Mouse (Mus musculus) layer of hippocampus, postnatal 10 days (tissue): ENCODE results near the gene Nisch. TPM values are rescaled to one million over a fixed set of nuclear protein-coding genes. Genes with fewer than 3 reads are reported as not detected.

ENCODE experiments used
- DNase-seq, 2 experiments: peaks; one replicate each; pipeline ENCODE4 v3.0.0; 2021; ENCODE audit warnings: low spot score in 2 of 2
- total RNA-seq, 2 experiments: library from RNA; stranded (reverse); gene quantifications; 2 replicates each; pipeline ENCODE4 v1.2.3; 2021

Nisch gene
- total RNA-seq, 2 experiments from 2014 or later = 424 to 481 TPM

- no peak for DNase-seq
Observed at GRCm38 (mm10) chr14:31132031-31132430, 84.7 kb downstream of the Nisch start.

GRCm38 (mm10) chr14:31131272-31131821, 85.4 kb downstream of the Nisch start:
- no peak for DNase-seq

DNA sequence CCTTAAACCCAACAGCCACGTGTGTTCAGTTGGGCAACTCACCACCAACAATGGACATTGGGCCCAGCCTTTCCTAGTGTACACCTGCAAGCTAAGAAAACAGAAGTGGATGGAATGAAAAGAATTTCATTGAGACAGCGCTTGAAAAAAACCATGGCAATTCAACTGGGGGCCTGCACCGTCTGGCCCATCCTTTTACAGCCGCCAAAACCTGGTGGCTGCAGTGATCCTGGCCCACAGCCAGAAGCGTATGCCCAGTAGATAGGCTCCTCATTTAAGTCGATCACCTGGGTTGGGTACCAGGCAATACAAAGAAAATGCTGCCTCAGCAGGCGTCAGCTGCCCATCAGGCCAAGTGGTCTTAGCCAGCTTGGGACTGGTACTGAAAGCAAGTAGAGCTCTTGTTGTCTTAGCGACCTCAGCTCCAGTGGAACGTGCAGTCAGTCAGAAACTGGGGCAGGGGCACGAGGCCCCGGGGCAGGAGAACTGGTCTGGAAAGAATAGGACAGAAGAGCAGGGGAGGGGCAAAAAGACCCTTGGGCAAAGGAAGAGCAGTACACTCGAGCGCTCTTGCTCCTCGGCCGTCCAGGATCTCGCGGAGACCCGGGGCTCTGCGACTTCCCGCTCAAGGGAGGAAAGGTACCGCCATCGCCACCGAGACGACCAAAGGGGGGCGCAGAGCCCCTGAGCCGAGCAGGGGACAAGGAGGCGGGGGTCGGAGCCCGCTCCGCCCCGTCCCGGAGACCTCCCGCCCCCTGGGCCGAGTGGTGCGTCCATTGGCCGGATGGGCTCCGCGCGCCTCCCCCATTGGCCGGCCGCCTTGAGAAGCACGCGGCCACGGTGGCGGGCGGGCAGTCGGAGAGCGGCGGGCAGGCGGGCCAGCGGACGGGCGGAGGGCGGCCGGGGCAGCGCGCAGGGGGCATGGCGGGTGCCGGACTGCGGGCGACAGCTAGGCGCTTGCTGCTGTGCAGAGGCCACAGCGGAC, 86.2 kb downstream of the Nisch start, which contains the start of gene Nt5dc2:
Gene Nt5dc2 (plus strand): TSS at position 818 of the 985 bp plus-strand sequence.
- peak; percentile 78 to 88 for DNase-seq

GRCm38 (mm10) chr14:31129326-31130235, 87.2 kb downstream of the Nisch start:
- DNase-seq = no peak

GRCm38 (mm10) chr14:31128826-31129219, 87.9 kb downstream of the Nisch start, which contains the start of gene Smim4:
TSS of gene Smim4 (minus strand) at chr14:31128956.
- DNase-seq = peak; percentile 90 to 95

GRCm38 (mm10) chr14:31128101-31128825, 88.5 kb downstream of the Nisch start:
- peak in 1 of 2 experiments; percentile 51 for DNase-seq

GRCm38 (mm10) chr14:31126826-31127225, 89.9 kb downstream of the Nisch start:
- DNase-seq = no peak

GRCm38 (mm10) chr14:31125106-31126075, 91.4 kb downstream of the Nisch start:
- no peak for DNase-seq

Other genes starting within 250 kb of the Nisch start
- 10 to 100 TPM; 33.8 to 37.7 TPM for gene Glt8d1, start 215.5 kb downstream of the Nisch start, total RNA-seq
- gene Spcs1, start 215.3 kb downstream of the Nisch start, total RNA-seq = 100 to 1,000 TPM; 177 to 186 TPM
- gene Pbrm1, start 197.8 kb downstream of the Nisch start, total RNA-seq = 10 to 100 TPM; 71.0 to 71.2 TPM
- gene Gnl3, start 197.8 kb downstream of the Nisch start, total RNA-seq = 10 to 100 TPM; 54.4 to 66.8 TPM
- gene Smim4, start 88.0 kb downstream of the Nisch start, total RNA-seq = 10 to 100 TPM; 32.5 to 33.5 TPM
- 10 to 100 TPM; 18.0 to 22.5 TPM for gene Nt5dc2, start 85.9 kb downstream of the Nisch start, total RNA-seq
- 10 to 100 TPM; 26.9 to 40.4 TPM for gene Stab1, start 48.3 kb downstream of the Nisch start, total RNA-seq
- gene Tnnc1, start 8.6 kb downstream of the Nisch start, total RNA-seq = 1 to 10 TPM in 1 of 2 experiments, under 1 TPM in 1; 0.67 to 2.0 TPM
- gene Sema3g, start 914 bp upstream of the Nisch start, total RNA-seq = 1 to 10 TPM; 4.7 to 5.4 TPM
- 1 to 10 TPM; 4.8 to 5.2 TPM for gene Phf7, start 34.4 kb upstream of the Nisch start, total RNA-seq
- 100 to 1,000 TPM; 117 to 123 TPM for gene Bap1, start 34.5 kb upstream of the Nisch start, total RNA-seq
- 1 to 10 TPM; 2.2 to 2.4 TPM for gene Dnah1, start 107.0 kb upstream of the Nisch start, total RNA-seq
- 10 to 100 TPM; 39.9 to 41.5 TPM for gene Capn7, start 119.7 kb upstream of the Nisch start, total RNA-seq
- gene Sh3bp5, start 219.1 kb upstream of the Nisch start, total RNA-seq = 100 to 1,000 TPM; 120 to 125 TPM